Mouse (Mus musculus): ENCODE results near the gene Car8. TPM values are rescaled to one million over a fixed set of nuclear protein-coding genes. Genes with fewer than 3 reads are reported as not detected.
"Not testable (repeated sequence)": the region's sequence is repeated elsewhere in the genome, so short reads cannot be mapped to it uniquely, and the experiment has no call there.

Gene Car8
- total RNA-seq, 2 experiments from 2014 or later, result 11.5 to 13.2 TPM

DNA sequence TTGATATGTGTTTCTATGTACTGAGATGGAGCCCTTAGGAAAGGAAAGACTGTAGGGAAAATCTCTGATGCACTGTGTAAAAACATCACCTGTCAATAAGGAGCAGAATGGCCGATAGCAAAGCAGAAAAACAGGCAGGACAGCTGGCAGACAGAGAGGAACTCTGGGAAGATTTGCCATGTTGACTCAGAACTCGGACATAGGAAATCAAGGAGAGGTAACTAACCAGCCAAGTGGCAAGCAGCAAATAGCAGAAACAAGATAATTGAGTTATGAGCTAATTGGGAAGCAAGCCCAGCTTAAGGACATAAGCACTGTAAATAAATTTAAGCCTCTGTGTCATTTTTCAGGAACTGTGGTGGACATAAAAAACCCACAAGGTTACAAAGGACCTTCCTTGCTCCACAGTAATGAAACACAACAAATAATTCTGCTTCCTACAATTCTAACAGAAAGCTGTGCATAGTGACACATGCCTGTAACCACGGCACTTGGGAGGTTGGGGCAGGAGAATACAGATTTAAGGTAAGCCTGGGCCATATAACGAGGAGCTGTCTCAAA is 33.7 kb downstream of the Car8 start:
- DNase-seq (ENCODE audit: low spot score in 2 of 2), result no peak

- DNase-seq (ENCODE audit: low spot score in 2 of 2), result no peak
These were observed 35.5 kb downstream of the Car8 start for GRCm38 (mm10) chr4:8203367-8203766.

- no peak for DNase-seq (ENCODE audit: low spot score in 2 of 2)
These were observed 37.2 kb downstream of the Car8 start for GRCm38 (mm10) chr4:8201631-8202030.

GRCm38 (mm10) chr4:8200081-8200480 is 38.8 kb downstream of the Car8 start:
- DNase-seq (ENCODE audit: low spot score in 2 of 2), result no peak

DNA sequence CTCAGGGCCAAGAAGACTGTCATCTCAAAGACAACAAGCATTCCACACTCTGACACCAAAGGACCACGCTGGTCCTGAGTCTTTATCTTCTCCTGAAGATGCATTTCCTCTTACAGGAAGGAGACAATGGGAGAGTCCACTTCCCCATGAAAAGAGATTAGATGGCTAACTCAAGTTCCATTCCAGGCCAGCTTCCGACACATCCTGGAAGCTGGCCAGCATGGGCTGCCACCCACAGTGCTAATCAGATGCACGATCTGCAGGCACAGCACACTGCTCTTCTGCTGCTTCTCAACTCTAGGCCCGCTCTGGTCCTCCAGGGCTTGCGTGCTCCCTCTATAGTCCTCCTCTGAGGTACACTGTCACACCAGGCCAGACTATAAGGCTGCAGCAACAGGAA is 40.8 kb downstream of the Car8 start:
- DNase-seq (ENCODE audit: low spot score in 2 of 2), result no peak

DNA sequence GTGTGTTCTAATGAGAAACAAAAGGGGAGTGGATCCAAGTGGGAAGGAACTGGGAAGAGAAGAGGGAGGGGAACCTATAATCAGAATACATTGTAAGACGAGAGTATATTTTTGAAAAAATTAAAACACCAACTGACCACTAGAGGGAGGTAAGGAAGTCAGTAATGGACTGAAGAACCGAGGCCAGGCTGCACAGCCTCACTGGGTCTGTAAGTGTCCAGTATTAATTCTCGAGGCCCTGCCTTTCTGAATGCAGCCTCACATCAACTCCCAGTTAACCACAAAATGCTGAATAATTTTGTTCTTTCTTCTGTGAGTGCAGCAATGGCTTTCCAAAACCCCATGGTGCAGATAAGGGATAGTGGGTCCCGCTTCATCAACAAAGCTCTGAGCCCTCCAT is 48.4 kb downstream of the Car8 start:
- no peak for DNase-seq (ENCODE audit: low spot score in 2 of 2)

DNA sequence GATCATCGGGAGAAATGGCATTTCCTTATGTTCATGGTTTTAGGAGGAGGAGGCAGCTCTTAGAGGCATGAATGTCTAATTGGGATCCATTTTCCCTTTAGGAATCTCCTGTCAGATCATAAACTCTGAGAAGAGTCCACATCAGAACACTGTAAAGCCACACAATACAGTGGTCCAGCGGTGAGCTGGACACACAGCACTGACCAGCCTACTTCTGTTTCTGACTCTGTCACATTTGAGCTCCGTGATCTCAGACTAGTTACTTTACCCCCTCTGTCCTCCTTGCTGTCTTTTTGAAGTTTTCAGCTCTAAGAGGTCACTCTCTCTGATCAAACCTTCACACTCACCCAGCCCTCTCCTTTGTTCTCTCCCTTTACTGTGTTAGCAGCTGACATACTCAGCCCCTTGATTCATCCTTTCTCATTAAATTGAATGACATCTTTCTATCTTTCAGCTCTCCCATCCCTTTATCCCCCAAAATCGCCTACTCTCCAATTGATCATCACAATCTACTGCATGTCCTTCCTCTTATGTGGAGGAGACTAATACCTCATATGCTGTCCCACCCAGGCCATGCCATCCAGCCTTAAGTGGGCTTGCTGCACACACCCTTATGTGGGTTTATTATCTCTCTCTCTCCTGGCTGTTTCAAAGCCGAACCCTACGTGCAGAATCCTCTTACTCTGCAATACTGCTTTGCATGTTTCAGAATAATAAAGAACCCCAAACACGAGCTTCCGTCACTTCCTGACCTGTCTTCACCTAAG is 51.7 kb downstream of the Car8 start:
- DNase-seq (ENCODE audit: low spot score in 2 of 2), result no peak

GRCm38 (mm10) chr4:8180576-8180975 is 58.3 kb downstream of the Car8 start:
- no peak for DNase-seq (ENCODE audit: low spot score in 2 of 2)

GRCm38 (mm10) chr4:8154589-8155198 is 84.1 kb downstream of the Car8 start:
- no peak for DNase-seq (ENCODE audit: low spot score in 2 of 2)

- not testable (repeated sequence) for DNase-seq (ENCODE audit: low spot score in 2 of 2)
These were observed 84.9 kb downstream of the Car8 start for GRCm38 (mm10) chr4:8153926-8154325.

DNA sequence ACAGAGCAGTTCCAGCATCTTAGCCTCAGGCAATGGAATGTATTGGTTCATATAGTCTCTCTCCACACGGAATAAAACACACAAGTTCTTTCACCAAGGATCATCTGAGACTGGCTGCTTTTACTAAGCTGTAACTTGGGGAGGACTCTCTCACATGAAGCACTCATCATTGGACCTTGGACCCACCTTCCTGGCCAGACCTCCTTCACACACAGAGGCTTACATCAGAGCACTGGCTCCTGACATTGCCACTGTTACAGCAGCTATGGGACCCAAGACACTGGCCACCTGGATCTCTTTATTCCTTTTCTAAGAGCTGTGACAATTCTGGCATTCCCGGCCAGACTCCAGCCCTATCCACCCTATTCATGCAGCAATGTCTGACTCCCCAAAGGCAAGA is 101.4 kb downstream of the Car8 start:
- DNase-seq (ENCODE audit: low spot score in 2 of 2), result no peak

DNA sequence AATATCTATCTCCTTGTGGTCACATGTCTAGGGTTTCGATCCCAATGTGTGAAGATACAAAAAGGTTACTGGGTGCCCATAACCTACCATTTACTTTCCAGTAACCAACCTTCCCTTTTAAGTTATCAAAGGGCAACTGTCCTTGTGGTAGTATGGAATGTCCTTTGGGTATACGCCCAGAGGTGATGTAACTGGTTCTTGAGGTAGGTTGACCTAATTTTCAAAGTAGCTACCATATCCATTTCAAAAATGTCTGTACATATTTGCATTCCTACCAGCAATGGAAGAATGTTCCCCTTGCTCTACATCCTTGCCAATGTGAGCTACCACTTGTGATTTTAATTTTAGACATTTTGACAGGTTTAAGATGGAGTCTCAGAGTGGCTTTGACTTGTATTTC is 106.8 kb downstream of the Car8 start:
- DNase-seq (ENCODE audit: low spot score in 2 of 2), result no peak

- DNase-seq (ENCODE audit: low spot score in 2 of 2), result no peak
These were observed 125.3 kb downstream of the Car8 start for GRCm38 (mm10) chr4:8113558-8113957.

DNA sequence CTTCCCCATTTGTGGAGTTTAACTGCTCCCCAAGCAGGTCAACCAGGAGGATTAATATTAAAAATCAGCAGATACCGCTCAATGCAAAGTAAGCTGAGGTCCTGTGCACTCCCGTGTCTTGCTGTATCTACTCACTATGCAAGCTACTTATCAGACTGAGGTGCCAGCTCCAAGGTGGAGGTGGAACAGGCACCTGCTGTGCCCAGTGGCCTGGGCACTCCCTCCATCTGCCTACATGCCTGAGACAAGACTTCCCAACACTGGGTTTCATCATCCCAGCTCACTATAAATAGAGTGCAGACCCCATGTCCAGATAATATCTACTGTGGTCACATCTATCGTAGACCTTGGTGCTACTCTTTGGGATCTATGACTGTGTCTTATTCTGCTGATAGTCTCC is 127.0 kb downstream of the Car8 start:
- no peak for DNase-seq (ENCODE audit: low spot score in 2 of 2)

DNA sequence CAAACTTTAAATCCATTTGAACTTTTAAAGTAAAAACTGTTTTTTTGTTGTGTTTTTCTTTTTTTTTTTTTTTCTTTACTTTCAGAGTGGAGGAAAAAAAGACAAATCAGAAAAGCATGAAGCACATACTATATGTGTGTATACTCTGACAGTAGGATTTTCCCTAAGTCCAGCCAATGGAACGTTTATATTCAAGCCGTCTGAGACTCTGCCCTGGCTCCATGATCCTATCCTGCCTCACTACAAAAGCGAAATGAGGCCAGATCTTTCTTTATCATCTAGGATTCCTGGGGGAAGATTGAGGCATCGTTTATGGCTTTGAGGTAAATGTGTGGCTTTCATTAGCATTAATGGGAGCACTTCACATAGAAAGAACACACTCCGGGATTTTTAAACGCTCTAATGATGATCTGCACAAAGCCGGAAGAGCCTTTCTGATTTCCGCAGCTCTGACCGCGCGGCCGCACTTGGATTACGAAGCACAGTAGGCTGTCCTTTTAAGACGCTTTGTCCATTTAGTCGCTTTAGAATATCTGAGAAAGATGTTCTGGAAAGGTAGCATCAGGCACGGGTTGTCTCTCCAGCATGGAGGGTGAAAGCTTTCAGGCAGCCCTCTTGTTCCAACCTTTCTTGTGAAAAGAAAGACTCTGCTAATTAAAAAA is 128.8 kb downstream of the Car8 start:
- no peak for DNase-seq (ENCODE audit: low spot score in 2 of 2)

DNA sequence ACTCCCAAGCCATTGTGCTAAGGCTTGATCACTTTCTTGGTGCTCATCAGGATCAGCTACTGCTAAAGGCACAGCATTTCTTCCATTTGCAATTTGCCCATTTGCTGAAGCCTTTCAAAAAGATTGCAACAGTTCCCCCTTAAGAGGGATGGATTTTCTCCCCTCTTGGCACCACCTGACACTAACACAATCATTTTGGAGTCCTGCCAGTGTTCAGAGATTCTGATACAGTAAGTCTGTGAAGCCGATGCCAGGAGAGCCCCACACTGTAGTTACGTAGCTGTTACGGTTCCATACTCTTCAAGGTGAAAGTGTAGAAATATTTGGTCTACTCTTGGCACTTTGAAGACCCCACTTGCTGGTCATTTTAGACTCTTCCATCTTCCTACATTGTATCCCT is 137.4 kb downstream of the Car8 start:
- no peak for DNase-seq (ENCODE audit: low spot score in 2 of 2)

DNA sequence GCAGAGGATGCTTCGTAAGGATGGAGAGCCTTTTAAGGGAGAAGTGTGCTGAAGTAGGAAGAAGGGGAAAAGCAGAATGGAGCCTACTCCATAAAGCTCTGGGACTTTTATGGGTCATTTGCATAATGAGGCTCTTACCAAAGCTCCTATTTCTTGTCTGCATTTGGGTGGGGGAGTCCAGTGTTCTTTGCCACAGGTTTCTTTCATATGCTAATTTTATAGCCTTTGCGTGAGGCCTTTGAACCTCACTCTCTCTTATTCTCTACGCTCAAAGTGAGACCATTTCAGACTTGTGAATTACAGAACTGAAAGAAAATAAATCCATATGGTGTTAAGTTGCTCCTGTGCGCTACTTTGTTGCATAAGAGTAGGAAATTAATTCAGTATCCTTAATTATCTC is 140.8 kb downstream of the Car8 start:
- no peak for DNase-seq (ENCODE audit: low spot score in 2 of 2)

GRCm38 (mm10) chr4:8097683-8098082 is 141.2 kb downstream of the Car8 start:
- no peak for DNase-seq (ENCODE audit: low spot score in 2 of 2)

- DNase-seq (ENCODE audit: low spot score in 2 of 2), result not testable (repeated sequence)
These were observed 145.3 kb downstream of the Car8 start for GRCm38 (mm10) chr4:8093566-8093965.

Data from adrenal gland, postnatal 4 days (tissue).